Mouse (Mus musculus) kidney, postnatal 0 days (tissue): ENCODE measurements around the gene Gm21411. TPM values are rescaled to one million over a fixed set of nuclear protein-coding genes. Genes with fewer than 3 reads are reported as not detected.
"Not testable (repeated sequence)": the region's sequence is repeated elsewhere in the genome, so short reads cannot be mapped to it uniquely, and the experiment has no call there.

Experiments used
- ATAC-seq: fragments of 200-750 bp; cut with Nextera tagmentation; replicated peaks from 2 replicates; pipeline ENCODE4 v1.8.0; 2017; ENCODE audit warnings: low read depth, moderate number of reproducible peaks, moderate TSS enrichment, moderate library complexity; ENCODE audit not compliant: low FRiP score
- DNase-seq: peaks from one replicate; pipeline ENCODE4 v3.0.0-alpha.2; 2016; ENCODE audit warnings: low spot score
- H3K27ac ChIP-seq: fragments of 300-500 bp; sonication (generic); 2 replicates; pipeline ENCODE4 v1.5.1; 2014; ENCODE audit warnings: mild to moderate bottlenecking
- H3K27me3 ChIP-seq: fragments of 300-500 bp; sonication (generic); 2 replicates; pipeline ENCODE4 v1.6.1; 2014; ENCODE audit warnings: low read length, mixed read lengths; ENCODE audit not compliant: insufficient read depth
- H3K36me3 ChIP-seq: fragments of 300-500 bp; sonication (generic); 2 replicates; pipeline ENCODE4 v1.6.1; 2014; ENCODE audit warnings: low read length, mixed read lengths; ENCODE audit not compliant: insufficient read depth
- H3K4me1 ChIP-seq: fragments of 300-500 bp; sonication (generic); replicated peaks from 2 replicates; pipeline ENCODE4 v1.6.1; 2014; ENCODE audit warnings: antibody characterized with exemption, low read length, mixed read lengths; ENCODE audit not compliant: insufficient read depth
- H3K4me2 ChIP-seq: fragments of 300-500 bp; sonication (generic); 2 replicates; pipeline ENCODE4 v1.6.1; 2014; ENCODE audit warnings: mild to moderate bottlenecking, low read length, moderate library complexity, mixed read lengths
- H3K4me3 ChIP-seq: fragments of 300-500 bp; sonication (generic); replicated peaks from 2 replicates; pipeline ENCODE4 v1.5.1; 2014; ENCODE audit warnings: low read depth, low read length
- H3K9ac ChIP-seq: fragments of 300-500 bp; sonication (generic); 2 replicates; pipeline ENCODE4 v1.6.1; 2014; ENCODE audit warnings: low read depth, low read length
- H3K9me3 ChIP-seq: fragments of 300-500 bp; sonication (generic); replicated peaks from 2 replicates; pipeline ENCODE4 v1.6.1; 2016; ENCODE audit warnings: low read length, inconsistent platforms, mixed read lengths
- CTCF ChIP-seq: IDR thresholded peaks from 2 replicates; pipeline ENCODE4 v1.5.1; 2016; ENCODE audit warnings: antibody characterized with exemption, low read depth, mild to moderate bottlenecking, moderate library complexity
- WGBS: fragments of 180-500 bp; shearing (Covaris S2); extraction: QIAGEN DNeasy Blood & Tissue Kit; methylation state at CpG from one replicate; pipeline ENCODE4 v1.1.7; 2014; 5-methylcytosine and 5-hydroxymethylcytosine counted together
- polyA plus RNA-seq: library from polyadenylated mRNA; unstranded; fragments of >200 nt; fragmentation: Nextera tagmentation; extraction: Ambion mirVana; gene quantifications from 2 replicates; pipeline ENCODE4 v1.2.1, GENCODE M21; 2015

The Gm21411 gene
- polyA plus RNA-seq, result not detected in 2 replicates

DNA sequence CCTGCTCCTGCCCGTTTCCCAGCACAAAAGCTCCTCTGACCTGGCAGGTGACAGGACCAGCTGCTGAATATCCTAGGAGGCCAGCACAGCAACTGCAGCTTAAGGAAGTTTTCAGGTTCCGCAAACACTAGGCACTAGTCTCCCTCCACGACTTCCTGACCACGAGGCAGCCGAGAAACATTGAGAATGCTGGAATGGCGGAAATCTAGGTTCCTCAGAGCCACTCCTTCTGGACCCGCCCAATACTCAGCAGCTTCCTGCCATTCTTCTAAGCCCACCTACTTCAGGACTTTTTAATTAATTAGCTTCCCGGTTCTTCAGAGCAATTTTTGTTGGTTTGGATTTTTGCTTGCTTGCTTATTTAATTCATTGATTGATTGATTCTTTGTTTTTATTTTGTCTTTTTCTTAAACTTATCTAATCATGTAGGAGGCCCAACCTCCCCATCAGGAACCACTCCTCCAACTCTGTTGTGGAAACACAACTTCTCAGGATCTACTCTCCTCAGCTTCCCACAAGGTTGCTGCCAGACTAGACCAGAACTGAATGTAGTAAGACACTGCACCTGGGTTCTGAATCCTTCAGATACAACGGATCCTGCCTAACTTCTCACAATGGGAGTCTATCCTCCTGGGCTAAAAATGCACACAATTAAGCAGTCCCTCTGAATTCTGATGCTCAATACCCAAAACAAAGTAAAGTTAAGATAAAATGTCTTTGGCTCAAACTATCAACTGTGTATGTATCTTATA is at the start of gene Gm21411:
Gm21411 (minus strand) TSS at position 205 of the 752 bp plus-strand sequence.
- H3K4me1 ChIP-seq, result not testable (repeated sequence)

DNA sequence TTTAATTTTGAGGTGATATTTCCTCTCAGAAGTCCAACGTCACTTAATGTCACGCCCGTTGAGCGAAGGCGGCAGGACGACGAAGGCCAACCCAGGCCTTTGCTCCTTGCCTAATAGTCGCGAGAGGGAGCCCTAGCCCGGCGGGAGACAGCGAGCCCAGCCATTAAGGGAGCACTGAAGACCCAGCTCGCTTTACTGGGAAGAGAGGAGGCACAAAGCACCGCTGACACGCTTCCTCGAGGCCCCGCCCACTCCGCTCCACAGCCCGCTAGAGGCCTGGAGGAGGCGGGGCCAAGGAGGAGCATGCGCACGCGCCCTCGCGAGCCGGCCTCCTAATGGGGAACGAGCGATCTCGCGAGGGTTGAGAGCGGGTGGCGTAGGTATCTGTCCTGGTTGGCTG is 32.3 kb upstream of the Gm21411 start:
- not testable (repeated sequence) for H3K27ac ChIP-seq, H3K4me1 ChIP-seq, H3K4me2 ChIP-seq, H3K27me3 ChIP-seq, H3K4me3 ChIP-seq, DNase-seq, H3K9ac ChIP-seq, H3K9me3 ChIP-seq, ATAC-seq, H3K36me3 ChIP-seq
- WGBS, result 65% methylated on average over 32 of the region's 32 CpGs

More for the DNA sequence above, at the start of gene Gm21411:
- H3K4me2 ChIP-seq, DNase-seq, ATAC-seq, H3K9me3 ChIP-seq, H3K27ac ChIP-seq, H3K27me3 ChIP-seq, H3K36me3 ChIP-seq, H3K9ac ChIP-seq, H3K4me3 ChIP-seq: not testable (repeated sequence)
- 73% methylated on average over 9 of the region's 9 CpGs for WGBS

DNA sequence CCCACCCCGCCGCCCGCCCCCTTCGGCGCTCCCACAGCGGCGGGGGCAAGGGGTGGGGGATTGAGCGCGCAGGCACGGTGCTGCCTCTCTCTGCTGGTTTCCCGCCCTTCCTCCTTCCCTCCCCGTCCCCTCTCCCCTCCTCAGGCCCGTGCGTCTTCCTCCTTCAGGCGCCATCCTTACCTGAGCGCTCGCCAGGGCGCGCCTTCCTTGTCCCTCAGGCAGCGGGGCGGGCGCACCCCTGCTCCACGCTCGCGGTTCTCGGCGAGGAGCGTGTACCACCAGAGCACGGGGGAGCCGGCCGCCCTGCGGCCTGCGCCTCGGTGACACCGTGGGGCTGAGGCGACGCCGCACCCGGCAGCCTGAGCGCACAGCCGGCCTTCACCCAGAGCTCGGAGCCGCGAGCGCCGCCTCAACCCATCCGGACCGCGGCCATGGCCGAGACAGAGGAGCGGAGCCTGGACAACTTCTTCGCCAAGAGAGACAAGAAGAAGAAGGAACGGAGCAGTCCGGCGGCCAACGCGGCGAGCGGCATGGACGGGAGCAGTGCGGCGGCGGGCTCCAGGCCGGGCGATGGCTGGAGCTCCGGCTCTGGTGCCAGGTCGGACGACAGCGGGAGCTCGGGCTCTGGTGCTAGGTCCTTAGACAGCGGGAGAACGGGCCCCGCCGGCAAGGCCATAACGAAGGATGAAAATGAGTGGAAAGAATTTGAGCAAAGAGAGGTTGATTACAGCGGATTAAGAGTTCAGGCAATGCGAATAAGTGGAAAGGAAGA is 23.1 kb upstream of the Gm21411 start:
- WGBS, result 8% methylated on average over 77 of the region's 77 CpGs
- H3K9ac ChIP-seq, result no peak overlapping the region

DNA sequence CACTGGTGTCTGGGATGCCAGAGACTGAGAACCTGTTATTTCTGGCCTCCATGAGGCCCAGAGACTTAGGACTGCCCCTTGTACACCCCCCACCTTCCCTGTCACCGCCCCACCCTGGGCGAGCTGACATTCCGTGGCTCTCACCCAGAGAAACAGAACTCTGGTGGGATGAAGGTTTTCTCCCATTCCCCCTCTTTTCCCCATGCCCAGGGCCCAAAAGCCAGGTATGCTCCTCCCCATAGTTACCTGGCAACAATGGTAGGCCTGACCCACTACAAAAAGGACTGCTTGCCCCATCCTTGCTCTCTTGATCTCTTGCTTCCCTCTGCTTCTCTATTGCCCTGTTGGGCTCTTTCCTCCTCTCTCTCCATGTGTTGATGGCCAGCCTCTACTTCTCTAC is 5.8 kb upstream of the Gm21411 start:
- no peaks in the 10 kb centered on the region for H3K9me3 ChIP-seq
- no peaks in the 10 kb centered on the region for H3K4me1 ChIP-seq
- 74% methylated on average over 3 of the region's 3 CpGs for WGBS
- H3K36me3 ChIP-seq, result no peaks in the 10 kb centered on the region
- no peaks in the 10 kb centered on the region for H3K27me3 ChIP-seq
- DNase-seq (no peak), ATAC-seq (no peak)
- no peak overlapping the region for H3K4me2 ChIP-seq
- TF ChIP-seq CTCF, result no peak
- H3K4me3 ChIP-seq, result no peak overlapping the region
- H3K27ac ChIP-seq, result no peak overlapping the region
- no peak overlapping the region for H3K9ac ChIP-seq

More for the DNA sequence above, 23.1 kb upstream of the Gm21411 start:
- Histone ChIP-seq H3K36me3 (no peaks in the 10 kb centered on the region), H3K27ac (no peak overlapping the region), H3K4me3 (peak overlapping the region; percentile 14; the same call in 1 of the 2 replicates), H3K9me3 (peaks cover 10% of the 10 kb centered on the region), H3K4me2 (peak overlapping the region; percentile 34), H3K27me3 (no peaks in the 10 kb centered on the region), H3K4me1 (no peaks in the 10 kb centered on the region)
- TF ChIP-seq CTCF, result no peak
- ATAC-seq (peak; percentile 54), DNase-seq (no peak)

GRCm38 (mm10) chr4:146908131-146908530 is 1.3 kb downstream of the Gm21411 start:
- H3K4me3 ChIP-seq, H3K36me3 ChIP-seq, H3K27me3 ChIP-seq, H3K9ac ChIP-seq, DNase-seq, ATAC-seq, H3K4me2 ChIP-seq, H3K4me1 ChIP-seq, H3K9me3 ChIP-seq, H3K27ac ChIP-seq: not testable (repeated sequence)
- WGBS, result 100% methylated on average over 1 of the region's 1 CpGs

DNA sequence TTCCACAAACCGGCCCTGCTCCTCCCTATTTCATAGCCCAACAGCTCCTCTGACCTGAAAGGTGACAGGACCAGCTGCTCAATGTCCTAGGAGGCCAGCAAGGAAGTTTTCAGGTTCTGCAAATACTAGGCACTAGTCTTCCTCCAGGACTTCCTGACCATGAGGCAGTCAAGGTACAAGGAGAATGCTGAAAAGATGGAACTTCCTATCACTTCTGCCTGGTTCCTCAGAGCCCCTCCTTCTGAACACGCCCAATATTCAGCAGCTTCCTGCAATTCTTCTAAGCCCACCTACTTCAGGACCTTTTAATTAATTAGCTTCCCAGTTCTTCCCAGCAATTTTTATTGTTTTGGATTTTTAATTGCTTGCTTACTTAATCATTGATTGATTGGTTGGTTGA is 4.6 kb downstream of the Gm21411 start:
- not testable (repeated sequence) for H3K4me3 ChIP-seq, H3K27me3 ChIP-seq, H3K4me2 ChIP-seq, H3K36me3 ChIP-seq, H3K9ac ChIP-seq, DNase-seq, H3K4me1 ChIP-seq, H3K27ac ChIP-seq, ATAC-seq, H3K9me3 ChIP-seq
- 72% methylated on average over 2 of the region's 2 CpGs for WGBS

DNA sequence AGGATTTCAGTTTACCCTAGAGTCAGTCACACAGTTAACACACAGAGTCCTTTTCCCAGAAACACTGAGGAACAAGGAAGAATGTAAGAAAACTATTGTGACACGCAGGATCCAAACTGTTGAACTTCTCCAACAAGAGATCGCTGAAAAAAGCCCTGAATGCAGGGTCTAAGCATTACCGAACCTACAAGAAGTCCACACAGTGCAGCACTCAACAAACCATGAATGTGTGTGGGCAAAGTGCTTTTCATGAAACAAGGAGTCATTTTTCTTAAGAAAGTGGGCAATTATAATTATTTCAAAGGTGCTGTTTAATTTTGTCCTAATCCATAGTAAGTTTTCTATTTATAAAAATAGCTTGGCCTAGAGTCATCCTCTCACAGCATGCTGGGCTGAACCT is 6.3 kb downstream of the Gm21411 start:
- H3K36me3 ChIP-seq, H3K9me3 ChIP-seq, H3K9ac ChIP-seq, ATAC-seq, H3K27ac ChIP-seq, H3K4me2 ChIP-seq, DNase-seq, H3K4me1 ChIP-seq, H3K27me3 ChIP-seq, H3K4me3 ChIP-seq: not testable (repeated sequence)
- 61% methylated on average over 3 of the region's 3 CpGs for WGBS

Other genes starting within 250 kb of the Gm21411 start
- gene Zfp989, start 62.4 kb upstream of the Gm21411 start, polyA plus RNA-seq, result not detected in 2 replicates
- gene Rex2, start 112.3 kb upstream of the Gm21411 start, polyA plus RNA-seq, result not detected in 2 replicates
- 8.4 and 9.5 TPM in 2 replicates for gene Zfp991, start 222.4 kb upstream of the Gm21411 start, polyA plus RNA-seq